Mouse (Mus musculus) fibroblast of lung, adult 2 months (primary cell): ENCODE measurements around the gene Furin.

Source experiments
- DNase-seq: peaks from one replicate; pipeline ENCODE4 v3.0.0-alpha.2; 2011; ENCODE audit warnings: low read depth

Gene Furin

GRCm38 (mm10) chr7:80405188-80405695 lies at the start of gene Furin:
Gene Furin (minus strand): TSS chr7:80405436.
- DNase-seq: no peak

DNA sequence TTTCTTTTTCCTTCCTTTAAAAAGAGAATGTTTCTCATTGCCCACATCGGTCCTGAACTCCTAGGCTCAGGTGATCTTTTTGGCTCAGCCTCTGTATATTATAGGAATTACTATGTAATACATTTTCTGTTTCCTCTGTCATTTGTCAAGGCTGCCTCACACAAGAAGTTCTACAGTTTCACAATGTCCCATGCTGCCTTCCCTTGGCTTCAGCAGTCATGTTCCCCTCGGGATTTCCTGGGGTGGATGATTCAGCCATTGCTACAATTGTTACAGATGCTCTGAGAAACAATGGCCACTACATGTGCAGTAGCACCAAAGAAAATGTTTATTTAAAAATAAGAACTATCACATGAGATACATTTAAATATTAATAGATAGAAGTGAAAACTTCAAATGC lies 49.5 kb upstream of the Furin start:
- no peak for DNase-seq

DNA sequence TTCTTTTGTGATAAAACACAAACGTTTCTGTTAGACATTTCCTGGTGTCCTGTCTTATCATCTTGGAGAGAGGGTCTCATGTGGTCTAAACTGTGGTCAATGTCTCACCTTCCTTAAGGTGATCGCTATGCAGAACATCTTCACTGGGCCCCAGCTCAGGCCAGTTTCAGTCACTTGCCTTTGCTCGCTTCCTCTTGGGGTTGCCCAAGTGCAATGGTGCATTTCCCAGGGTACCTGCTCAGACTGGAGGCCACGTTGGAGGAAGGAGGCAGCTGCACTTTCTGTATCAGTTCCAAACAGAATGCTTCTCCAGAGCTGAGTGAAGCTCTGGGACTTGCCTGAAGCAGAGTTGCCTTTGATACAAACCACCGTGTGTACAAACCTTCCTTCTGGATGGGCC lies 48.8 kb upstream of the Furin start:
- no peak for DNase-seq

GRCm38 (mm10) chr7:80453121-80453520 lies 47.9 kb upstream of the Furin start:
- no peak for DNase-seq

GRCm38 (mm10) chr7:80452241-80452640 lies 47.0 kb upstream of the Furin start:
- DNase-seq: no peak

- no peak for DNase-seq
Observed at GRCm38 (mm10) chr7:80451550-80452232, 46.5 kb upstream of the Furin start.

DNA sequence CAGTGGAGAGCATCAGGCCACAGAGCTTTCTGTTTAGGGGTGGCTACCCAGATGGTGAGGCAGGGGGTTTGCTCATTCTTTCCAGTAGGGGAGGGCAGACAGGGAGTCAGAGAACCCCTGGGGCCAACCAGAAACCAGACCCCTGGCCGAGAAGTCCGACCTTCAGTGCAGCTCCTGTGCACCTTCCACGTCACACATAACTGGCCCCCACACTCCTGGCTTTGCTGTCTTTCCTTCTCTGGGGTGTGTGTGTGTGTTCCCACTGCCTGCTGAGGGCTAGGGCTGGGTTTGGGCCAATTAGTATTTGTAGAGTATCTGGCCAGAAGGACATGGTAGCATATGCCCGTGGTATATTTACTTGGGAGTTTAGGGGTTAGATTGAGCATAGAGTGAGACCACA lies 45.1 kb upstream of the Furin start:
- DNase-seq: no peak

GRCm38 (mm10) chr7:80449620-80450091 lies 44.4 kb upstream of the Furin start:
- DNase-seq: no peak

DNA sequence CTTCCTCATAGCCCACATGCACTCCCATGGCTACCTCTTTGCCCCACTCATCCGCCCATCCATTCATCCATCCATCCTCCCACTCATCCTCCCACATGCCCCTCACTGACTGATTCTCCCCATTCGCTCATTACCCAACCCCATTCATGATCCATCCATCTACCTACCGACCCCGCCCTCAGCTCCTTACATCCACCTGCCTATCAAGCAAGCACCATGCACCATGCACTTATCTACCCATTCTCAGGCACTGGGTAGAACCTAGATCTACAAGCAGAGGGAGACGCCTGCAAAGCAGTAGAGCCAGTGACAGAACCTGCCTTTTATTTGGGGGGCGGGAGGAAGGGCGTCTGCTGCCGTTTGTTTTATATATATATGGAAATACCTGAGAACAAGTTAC lies 42.1 kb upstream of the Furin start:
- DNase-seq: no peak

- no peak for DNase-seq
Observed at GRCm38 (mm10) chr7:80446221-80446878, 41.1 kb upstream of the Furin start.

DNA sequence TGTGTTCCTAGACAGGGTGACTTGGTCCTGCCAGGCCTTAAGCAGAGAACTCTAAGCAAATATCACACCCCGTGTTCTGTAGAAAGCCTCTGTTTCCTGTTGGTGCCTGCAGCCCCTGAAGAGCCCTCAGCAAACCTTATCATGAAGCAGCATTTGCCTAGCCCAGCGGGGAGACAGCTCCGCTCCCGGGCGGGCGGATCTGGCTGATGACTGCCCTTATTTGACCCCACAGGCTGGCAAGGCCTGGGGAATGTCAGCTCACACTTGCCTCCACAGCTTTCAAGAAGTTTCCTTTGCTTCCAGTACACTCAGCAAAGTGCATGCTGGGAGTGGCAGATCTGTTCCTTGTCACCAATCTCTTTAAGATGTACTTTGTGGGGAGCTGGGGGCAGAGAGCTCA lies 40.3 kb upstream of the Furin start:
- no peak for DNase-seq

GRCm38 (mm10) chr7:80444401-80445249 lies 39.4 kb upstream of the Furin start:
- DNase-seq: no peak

- no peak for DNase-seq
Observed at GRCm38 (mm10) chr7:80443124-80443523, 37.9 kb upstream of the Furin start.

DNA sequence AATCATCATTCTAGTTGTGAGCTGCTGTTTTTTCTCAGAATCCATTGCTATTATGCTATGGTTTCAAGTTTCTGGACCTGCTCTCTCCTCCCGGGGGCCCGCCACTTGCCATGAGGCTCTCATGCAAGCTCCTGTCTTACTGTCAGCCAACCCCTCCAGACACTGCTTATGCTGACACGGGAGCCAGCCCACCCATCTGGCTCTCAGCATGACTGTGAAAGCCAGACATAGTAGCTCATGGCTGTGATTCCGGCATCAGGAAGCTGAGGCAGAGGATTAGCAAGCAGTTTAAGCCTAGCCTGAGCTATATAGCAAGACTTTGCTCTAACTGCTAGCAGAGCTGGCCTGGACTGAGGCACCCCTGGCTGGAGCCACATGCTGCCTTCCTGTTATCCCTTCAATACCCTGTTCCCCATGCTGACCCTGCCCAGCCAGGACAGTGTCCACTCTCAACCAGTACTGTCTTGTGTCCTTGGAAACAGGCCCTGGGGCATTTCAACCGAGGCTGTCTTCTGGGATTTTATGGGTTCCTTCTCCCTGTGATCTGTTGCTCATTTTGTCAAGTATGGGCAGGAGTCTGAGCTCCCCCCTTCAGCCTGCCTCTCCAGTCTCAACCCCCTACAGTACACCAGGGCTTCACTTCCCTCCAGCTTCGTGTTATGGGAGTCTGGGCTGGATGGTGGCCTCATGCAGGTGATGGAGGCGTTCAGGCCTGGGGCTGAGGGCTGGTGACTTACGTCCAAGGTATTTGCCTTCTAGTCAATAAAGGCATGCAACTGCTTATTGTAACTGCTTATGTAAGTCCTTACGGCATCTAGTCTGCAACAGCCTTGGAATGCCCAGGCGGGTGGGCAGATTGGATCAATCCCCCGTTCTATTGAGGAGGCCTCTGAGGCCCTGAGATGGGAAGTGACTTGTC lies 37.0 kb upstream of the Furin start:
- DNase-seq: no peak

DNA sequence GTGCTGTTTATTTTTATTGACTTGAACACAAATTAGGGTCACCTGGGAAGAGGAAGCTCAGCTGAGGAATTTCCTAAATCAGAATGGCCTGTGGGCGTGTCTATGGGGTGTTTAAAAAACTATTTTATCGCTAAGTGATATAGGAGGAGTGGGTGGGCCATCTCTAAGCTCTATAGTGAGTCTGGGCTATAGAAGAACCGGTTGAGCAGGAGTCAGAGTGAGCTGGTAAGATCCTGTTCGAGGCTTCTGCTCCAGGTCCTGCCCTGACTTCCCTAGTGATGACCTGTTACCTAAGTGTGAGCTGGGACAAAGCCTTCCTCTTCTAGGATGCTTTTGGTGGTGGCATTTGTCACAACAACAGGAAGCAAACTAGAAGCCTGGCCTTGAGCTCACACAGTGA lies 35.4 kb upstream of the Furin start:
- no peak for DNase-seq

- no peak for DNase-seq
Observed at GRCm38 (mm10) chr7:80439789-80440488, 34.7 kb upstream of the Furin start.

GRCm38 (mm10) chr7:80439032-80439760 lies 34.0 kb upstream of the Furin start:
- DNase-seq: no peak

- DNase-seq: no peak
Observed at GRCm38 (mm10) chr7:80436571-80436970, 31.3 kb upstream of the Furin start.

DNA sequence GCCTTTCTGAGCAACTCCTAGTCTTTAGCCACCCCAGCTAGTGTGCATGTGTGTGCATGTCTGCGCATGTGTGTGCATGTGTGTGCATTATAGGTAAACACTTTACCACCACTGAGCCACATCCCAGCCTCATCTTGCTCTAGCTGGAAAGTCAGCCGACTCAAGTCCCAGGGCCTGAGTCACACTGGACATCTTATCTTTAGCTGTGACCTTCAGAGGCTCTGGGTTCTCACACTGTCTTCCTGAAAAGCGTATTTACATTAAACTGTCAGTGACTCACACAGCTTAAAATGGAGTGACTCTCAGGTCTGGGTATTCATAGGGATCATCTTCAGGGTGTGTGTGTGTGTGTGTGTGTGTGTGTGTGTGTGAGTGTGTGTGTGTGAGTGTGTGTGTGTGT lies 30.4 kb upstream of the Furin start:
- DNase-seq: no peak

DNA sequence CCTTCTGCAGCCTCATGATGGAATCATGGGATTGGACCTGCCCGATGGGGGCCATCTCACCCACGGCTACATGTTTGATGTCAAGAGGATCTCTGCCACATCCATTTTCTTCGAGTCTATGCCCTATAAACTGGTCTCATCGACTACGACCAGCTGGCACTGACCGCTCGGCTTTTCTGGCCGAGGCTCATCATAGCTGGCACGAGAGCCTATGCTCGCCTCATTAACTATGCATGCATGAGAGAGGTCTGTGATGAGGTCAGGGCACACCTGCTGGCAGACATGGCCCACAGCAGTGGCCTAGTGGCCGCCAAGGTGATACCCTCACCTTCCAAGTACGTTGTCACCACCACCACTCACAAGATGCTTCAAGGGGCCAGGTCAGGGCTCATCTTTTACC lies 24.4 kb upstream of the Furin start:
- DNase-seq: no peak
